Mouse (Mus musculus): ENCODE results near the gene Gm9376.

Gm9376 gene

DNA sequence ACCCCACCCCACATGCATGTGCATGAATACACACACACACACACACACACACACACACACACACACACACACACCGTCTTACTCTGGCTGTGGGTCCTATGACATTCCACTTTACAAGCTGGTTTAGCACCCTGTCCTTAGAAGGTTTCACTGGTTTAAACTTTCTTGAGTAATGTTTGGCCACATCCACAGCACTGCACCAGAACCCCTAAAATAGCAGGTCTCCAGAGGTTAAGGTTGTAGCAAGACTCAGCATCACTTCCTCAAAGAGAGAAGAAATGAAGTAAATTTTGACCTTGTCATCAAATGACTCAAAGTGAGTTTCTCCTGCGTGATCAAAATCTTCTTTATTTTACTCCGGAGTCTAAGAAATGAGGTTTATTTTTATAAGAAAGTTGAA, 15.5 kb downstream of the Gm9376 start:
- DNase-seq (ENCODE audit: low spot score): no peak

- DNase-seq (ENCODE audit: low spot score): no peak
Measured at GRCm38 (mm10) chr14:118282917-118283316, 16.2 kb downstream of the Gm9376 start.

DNA sequence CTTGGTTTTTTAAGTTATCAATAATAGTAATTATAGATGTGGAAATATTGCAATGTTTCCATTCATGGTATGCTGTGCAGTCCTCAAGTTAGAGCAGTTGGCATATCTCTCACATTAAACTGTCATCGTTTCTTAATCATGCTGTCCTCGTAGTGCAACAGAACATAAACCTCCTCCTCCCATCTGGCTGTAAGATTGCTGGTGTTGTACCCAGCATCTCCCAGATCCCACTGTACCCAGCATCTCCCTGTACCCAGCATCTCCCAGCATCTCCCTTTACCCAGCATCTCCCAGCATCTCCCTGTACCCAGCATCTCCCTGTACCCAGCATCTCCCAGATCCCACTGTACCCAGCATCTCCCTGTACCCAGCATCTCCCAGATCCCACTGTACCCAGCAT, 19.3 kb downstream of the Gm9376 start:
- no peak for DNase-seq (ENCODE audit: low spot score)

DNA sequence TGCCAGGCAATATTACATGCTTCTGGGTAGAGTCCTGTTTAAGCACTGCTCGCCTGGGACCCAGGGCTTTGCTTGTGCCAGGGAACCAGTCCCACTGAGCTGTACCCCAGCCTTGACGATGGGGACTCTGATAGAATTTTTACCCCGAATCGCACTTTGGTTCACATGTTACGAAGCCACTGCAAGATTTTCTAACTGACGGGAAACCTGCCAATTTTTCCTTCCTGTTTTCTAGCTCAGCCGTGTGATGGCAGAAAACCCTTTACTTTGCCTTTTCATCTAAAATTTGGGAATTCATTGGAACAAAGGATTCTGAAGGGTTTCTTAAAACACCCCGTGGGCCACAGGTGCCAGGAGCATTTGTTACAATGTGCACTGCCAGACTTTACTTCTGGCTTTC, 22.4 kb downstream of the Gm9376 start:
- no peak for DNase-seq (ENCODE audit: low spot score)

DNA sequence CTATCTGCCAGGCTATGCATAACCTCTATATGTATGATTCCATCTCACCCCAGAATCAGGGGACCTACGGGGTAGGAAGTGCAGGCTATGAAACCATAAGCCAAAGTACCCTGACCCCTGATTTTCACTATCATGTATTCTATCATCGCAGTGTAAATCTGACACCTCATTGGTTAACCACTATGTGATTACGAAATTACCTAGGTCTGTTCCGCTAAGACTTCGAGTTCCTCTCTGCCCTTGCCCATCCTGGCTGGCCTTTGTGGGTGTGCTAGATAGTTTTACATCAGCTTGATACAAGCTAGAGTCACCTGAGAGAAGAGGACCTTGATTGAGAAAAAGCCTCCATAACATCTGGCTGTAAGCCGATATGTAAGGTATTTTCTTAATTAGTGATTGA, 23.2 kb downstream of the Gm9376 start:
- DNase-seq (ENCODE audit: low spot score): no peak

- no peak for DNase-seq (ENCODE audit: low spot score)
Measured at GRCm38 (mm10) chr14:118302606-118303005, 35.8 kb downstream of the Gm9376 start.

DNA sequence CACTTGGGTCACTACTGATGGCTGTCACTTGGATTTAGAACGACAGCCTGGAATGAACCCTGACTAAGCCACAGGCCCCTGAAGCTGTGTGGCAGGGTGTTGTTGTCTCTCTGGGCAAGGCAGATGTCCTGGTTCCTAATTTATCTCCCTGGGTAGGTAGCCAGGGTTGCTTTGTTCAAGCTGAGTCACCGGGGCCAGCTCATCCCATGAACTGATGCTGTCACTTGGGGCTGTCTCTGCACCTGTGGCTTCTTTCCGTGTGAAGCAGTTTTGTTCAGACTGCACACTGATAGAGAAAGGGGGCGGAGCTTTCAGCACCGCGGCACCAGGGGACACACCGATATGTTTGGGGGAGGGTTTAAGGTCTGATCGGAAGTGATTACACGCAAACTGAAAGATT, 37.8 kb downstream of the Gm9376 start:
- no peak for DNase-seq (ENCODE audit: low spot score)

GRCm38 (mm10) chr14:118305951-118306350, 39.2 kb downstream of the Gm9376 start:
- no peak for DNase-seq (ENCODE audit: low spot score)

- no peak for DNase-seq (ENCODE audit: low spot score)
Measured at GRCm38 (mm10) chr14:118307060-118307459, 40.3 kb downstream of the Gm9376 start.

- no peak for DNase-seq (ENCODE audit: low spot score)
Measured at GRCm38 (mm10) chr14:118311703-118312102, 44.9 kb downstream of the Gm9376 start.

- no peak for DNase-seq (ENCODE audit: low spot score)
Measured at GRCm38 (mm10) chr14:118312664-118313063, 45.9 kb downstream of the Gm9376 start.

DNA sequence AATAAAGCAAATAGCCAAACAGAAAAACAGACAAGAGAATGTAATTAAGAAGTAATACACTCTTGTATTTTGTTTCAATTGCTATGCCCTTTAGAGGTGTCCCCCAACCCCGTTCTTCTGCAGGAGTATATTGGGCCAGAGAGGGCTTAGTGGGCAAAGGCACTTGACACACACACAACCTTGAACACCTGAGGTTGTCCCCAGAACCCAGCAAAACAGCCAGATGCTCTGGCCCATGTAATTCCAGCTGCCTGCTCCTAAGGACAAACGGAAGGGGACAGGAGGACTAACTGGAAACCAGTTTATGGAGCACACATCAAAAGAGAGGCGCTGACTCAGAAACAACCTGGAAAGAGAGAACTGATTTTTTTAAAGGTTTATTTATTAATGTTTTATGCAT, 47.2 kb downstream of the Gm9376 start:
- no peak for DNase-seq (ENCODE audit: low spot score)

- DNase-seq (ENCODE audit: low spot score): no peak
Measured at GRCm38 (mm10) chr14:118317260-118317659, 50.5 kb downstream of the Gm9376 start.

All from lung, postnatal 25 days (tissue).